Mouse (Mus musculus) adrenal gland, postnatal 10 days (tissue): ENCODE data around the gene Prickle1. TPM values are rescaled to one million over a fixed set of nuclear protein-coding genes. Genes with fewer than 3 reads are reported as not detected.
A peak's percentile ranks its signal among the peaks of the same experiment; 100 is the strongest.

Experiments used
- DNase-seq: peaks from one replicate; pipeline ENCODE4 v3.0.0; 2021; ENCODE audit warnings: mixed read lengths
- total RNA-seq, 2 experiments: library from RNA; stranded (reverse); gene quantifications; 2 replicates each; pipeline ENCODE4 v1.2.3; 2021

Prickle1 gene
- total RNA-seq, 2 experiments from 2014 or later = 21.0 to 23.8 TPM

- peak; percentile 69 for DNase-seq
Observed at GRCm38 (mm10) chr15:93594888-93595698, 598 bp downstream of the Prickle1 start.

GRCm38 (mm10) chr15:93594296-93594887 is 1.3 kb downstream of the Prickle1 start:
- DNase-seq = no peak

- no peak for DNase-seq
Observed at GRCm38 (mm10) chr15:93592596-93592995, 3.1 kb downstream of the Prickle1 start.

- peak; percentile 73 for DNase-seq
Observed at GRCm38 (mm10) chr15:93591831-93592321, 3.8 kb downstream of the Prickle1 start.

GRCm38 (mm10) chr15:93591371-93591770 is 4.3 kb downstream of the Prickle1 start:
- no peak for DNase-seq

GRCm38 (mm10) chr15:93588401-93588800 is 7.3 kb downstream of the Prickle1 start:
- peak; percentile 60 for DNase-seq

- DNase-seq = no peak
Observed at GRCm38 (mm10) chr15:93587660-93588059, 8.0 kb downstream of the Prickle1 start.

- DNase-seq = peak; percentile 34
Observed at GRCm38 (mm10) chr15:93583051-93583450, 12.6 kb downstream of the Prickle1 start.

- no peak for DNase-seq
Observed at GRCm38 (mm10) chr15:93581736-93582135, 14.0 kb downstream of the Prickle1 start.

- DNase-seq = no peak
Observed at GRCm38 (mm10) chr15:93579899-93580298, 15.8 kb downstream of the Prickle1 start.

GRCm38 (mm10) chr15:93579100-93579499 is 16.6 kb downstream of the Prickle1 start:
- no peak for DNase-seq

GRCm38 (mm10) chr15:93576361-93576760 is 19.3 kb downstream of the Prickle1 start:
- DNase-seq = no peak

GRCm38 (mm10) chr15:93575884-93576283 is 19.8 kb downstream of the Prickle1 start:
- peak; percentile 91 for DNase-seq

GRCm38 (mm10) chr15:93572889-93573288 is 22.8 kb downstream of the Prickle1 start:
- no peak for DNase-seq

GRCm38 (mm10) chr15:93570881-93571495 is 24.7 kb downstream of the Prickle1 start:
- no peak for DNase-seq

- DNase-seq = no peak
Observed at GRCm38 (mm10) chr15:93568911-93569310, 26.8 kb downstream of the Prickle1 start.

GRCm38 (mm10) chr15:93567546-93568307 is 28.0 kb downstream of the Prickle1 start:
- peak; percentile 45 for DNase-seq

GRCm38 (mm10) chr15:93563491-93563890 is 32.2 kb downstream of the Prickle1 start:
- no peak for DNase-seq

- no peak for DNase-seq
Observed at GRCm38 (mm10) chr15:93561540-93561939, 34.2 kb downstream of the Prickle1 start.

GRCm38 (mm10) chr15:93558421-93558820 is 37.3 kb downstream of the Prickle1 start:
- DNase-seq = no peak

- no peak for DNase-seq
Observed at GRCm38 (mm10) chr15:93555719-93556118, 40.0 kb downstream of the Prickle1 start.

- no peak for DNase-seq
Observed at GRCm38 (mm10) chr15:93554203-93554851, 41.4 kb downstream of the Prickle1 start.
